Mouse (Mus musculus) CD4-positive, CD25-positive, alpha-beta regulatory T cell, adult 4 months (primary cell): Measurements from ENCODE around the gene C2cd3. TPM values are rescaled to one million over a fixed set of nuclear protein-coding genes. Genes with fewer than 3 reads are reported as not detected.

Source experiments
- ATAC-seq: one replicate; pipeline ENCODE4 v1.8.0; 2017
- polyA plus RNA-seq, 2 experiments: library from polyadenylated mRNA; unstranded; fragments of 100-300 nt; shearing (Covaris generic); gene quantifications; one replicate each; pipeline ENCODE4 v1.2.1; 2017

The C2cd3 gene
- polyA plus RNA-seq, 2 experiments from 2014 or later = 34.1 to 35.9 TPM

DNA sequence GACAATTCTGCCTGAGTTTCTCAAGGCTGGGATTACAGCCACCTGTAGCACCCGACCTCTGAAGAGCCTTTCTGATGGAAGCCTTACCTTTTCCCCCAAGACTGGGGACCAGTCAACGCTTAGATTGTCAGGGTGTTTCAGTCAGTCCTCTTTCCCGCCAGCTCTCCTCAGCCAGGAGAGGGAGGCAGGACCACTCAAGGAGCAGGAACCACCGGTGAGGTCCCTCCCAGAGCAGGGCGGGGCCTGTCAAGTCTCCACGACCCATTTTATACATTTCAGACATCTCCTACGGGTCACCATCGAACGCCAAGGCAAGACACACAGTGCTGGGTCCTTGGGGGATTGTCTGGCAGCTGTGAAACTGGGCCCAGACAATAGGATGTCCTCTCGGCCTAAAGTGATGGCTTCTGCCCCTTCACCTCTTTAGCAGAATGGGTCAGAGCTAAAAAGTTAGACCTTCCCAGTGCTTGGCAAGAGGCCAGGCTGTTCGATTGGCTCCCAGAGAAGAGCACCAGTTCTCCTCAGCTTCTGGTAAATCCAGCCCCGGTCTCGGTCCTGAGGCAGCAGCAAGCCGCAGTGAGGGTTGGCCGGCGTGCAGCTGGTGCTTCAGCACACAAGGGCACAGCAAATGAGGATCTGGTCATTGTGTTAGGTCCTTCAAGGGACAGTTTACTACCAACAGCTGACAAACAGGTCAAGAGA is 128.4 kb downstream of the C2cd3 start:
- no peak for ATAC-seq

GRCm38 (mm10) chr7:100501027-100501843 is 129.2 kb downstream of the C2cd3 start:
- no peak for ATAC-seq

- no peak for ATAC-seq
Observed at GRCm38 (mm10) chr7:100501844-100502373, 129.9 kb downstream of the C2cd3 start.

DNA sequence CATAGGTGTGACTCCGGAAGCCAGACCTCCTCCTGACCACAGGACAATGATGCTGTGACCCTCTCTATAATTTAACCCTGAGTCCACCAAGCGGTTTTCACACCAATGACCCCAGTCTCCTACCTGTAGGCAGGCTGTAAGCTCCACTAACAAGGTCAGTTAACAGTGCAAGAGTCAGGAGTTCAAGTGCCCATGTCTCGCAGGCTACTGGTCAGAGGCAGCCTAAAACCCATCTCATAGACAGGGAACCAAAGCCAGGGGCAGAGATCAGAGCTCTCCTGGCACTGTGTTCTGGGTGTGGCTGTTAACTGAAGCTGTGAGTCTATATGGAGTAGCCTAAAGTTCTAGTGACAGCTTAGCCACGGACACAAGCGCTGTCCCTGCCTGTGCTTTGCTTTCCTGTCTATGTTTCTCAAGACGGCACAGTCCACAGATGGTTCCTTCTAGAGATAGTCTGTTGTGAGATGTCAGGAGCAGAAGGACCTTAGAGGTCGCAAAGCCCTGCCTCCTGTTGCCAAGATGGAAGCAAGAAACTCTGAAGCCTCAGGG is 130.4 kb downstream of the C2cd3 start:
- peak; percentile 10 for ATAC-seq

DNA sequence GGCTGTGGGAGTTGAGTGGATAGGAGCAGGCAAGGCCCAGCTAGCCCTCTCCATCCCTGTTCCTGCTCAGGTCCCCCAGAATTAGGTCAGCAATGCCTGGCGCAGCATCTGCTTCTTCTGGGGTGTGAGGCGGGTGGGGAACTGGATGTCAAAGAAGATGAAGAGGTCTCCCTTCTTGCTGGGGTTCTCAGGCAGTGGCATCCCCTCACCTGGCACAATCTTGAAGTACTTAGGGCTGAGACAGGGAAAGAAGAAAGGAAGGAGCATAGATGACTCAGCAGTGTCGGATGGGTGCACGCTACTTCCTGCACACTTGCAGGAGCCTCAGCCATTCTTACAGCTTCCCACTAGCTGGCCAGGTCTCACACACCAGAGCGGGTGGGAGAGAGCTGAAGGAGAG is 131.0 kb downstream of the C2cd3 start:
- peak; percentile 56 for ATAC-seq

DNA sequence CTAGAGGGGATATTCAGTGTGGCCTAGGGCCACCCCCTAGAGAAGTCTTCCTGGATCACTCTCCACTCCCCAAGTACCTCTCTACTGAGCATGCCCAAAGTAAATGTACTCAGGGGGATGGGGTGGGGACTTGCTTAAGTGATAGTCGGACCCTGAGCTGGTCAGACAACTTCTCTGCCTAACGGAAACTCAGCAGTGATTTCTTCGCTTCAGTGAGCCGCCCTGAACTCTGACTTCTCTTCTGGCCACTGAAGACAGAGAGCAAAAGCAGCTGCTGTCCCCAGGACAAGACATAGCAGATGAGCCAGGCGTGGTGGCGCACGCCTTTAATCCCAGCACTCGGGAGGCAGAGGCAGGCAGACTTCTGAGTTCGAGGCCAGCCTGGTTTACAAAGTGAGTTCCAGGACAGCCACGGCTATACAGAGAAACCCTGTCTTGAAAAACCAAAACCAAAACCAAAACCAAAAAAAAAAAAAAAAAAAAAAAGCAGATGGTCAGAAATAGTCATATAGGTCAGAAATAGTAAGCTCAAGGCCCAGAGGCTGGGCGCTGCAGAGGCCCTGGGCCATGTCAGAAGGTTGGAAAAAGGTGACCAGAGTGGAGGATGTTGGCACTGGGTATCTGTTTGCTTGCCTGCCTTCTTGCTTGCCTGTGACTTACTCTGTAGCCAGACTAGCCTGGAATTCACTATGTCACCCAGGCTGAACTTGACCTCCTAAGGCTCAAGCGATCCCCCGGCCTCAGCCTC is 132.9 kb downstream of the C2cd3 start:
- ATAC-seq = no peak

- ATAC-seq = no peak
Observed at GRCm38 (mm10) chr7:100506494-100506893, 134.5 kb downstream of the C2cd3 start.

GRCm38 (mm10) chr7:100508670-100509069 is 136.6 kb downstream of the C2cd3 start:
- ATAC-seq = no peak

- ATAC-seq = peak; percentile 82
Observed at GRCm38 (mm10) chr7:100511602-100512001, 139.6 kb downstream of the C2cd3 start.

- no peak for ATAC-seq
Observed at GRCm38 (mm10) chr7:100514573-100514972, 142.5 kb downstream of the C2cd3 start, which contains the start of gene Dnajb13. Gene Dnajb13, minus strand, starts transcription at chr7:100514960.

Other genes starting within 250 kb of the C2cd3 start
- not detected for gene Lipt2, start 213.0 kb upstream of the C2cd3 start, polyA plus RNA-seq
- gene Kcne3, start 195.7 kb upstream of the C2cd3 start, polyA plus RNA-seq = not detected
- 1 to 10 TPM; 4.9 to 5.1 TPM for gene Pgm2l1, start 144.8 kb upstream of the C2cd3 start, polyA plus RNA-seq
- not detected for gene P4ha3, start 86.7 kb upstream of the C2cd3 start, polyA plus RNA-seq
- gene Ppme1, start 74 bp downstream of the C2cd3 start, polyA plus RNA-seq = 10 to 100 TPM; 20.8 to 23.7 TPM
- gene Ucp3, start 100.8 kb downstream of the C2cd3 start, polyA plus RNA-seq = not detected
- gene Ucp2, start 121.1 kb downstream of the C2cd3 start, polyA plus RNA-seq = 1,000 to 10,000 TPM; 1,055 to 1,337 TPM
- gene Dnajb13, start 142.7 kb downstream of the C2cd3 start, polyA plus RNA-seq = 10 to 100 TPM; 20.0 to 20.3 TPM
- gene Coa4, start 164.8 kb downstream of the C2cd3 start, polyA plus RNA-seq = 10 to 100 TPM; 22.0 to 29.5 TPM
- 10 to 100 TPM in 1 of 2 experiments, 1 to 10 TPM in 1; 8.8 to 15.4 TPM for gene Rab6a, start 235.2 kb downstream of the C2cd3 start, polyA plus RNA-seq
- 10 to 100 TPM; 74.2 to 77.0 TPM for gene Mrpl48, start 236.1 kb downstream of the C2cd3 start, polyA plus RNA-seq